In genomic region chrX:20335722-20336121, GRCm38 (mm10) we compare ENCODE assay signal across 10 mouse cellular contexts. TPM values are rescaled to one million over a fixed set of nuclear protein-coding genes. Genes with fewer than 3 reads are reported as not detected.
DNase-seq lines count a peak whose midpoint lies in the region; ATAC-seq and TF ChIP-seq lines count a peak whose summit lies in the region.
"Had no signal": no experiment of that assay in that cellular context is flagged by ENCODE, and none has a peak within 500 bp of the region (broad histone marks: within the 10 kb centered on the region; RNA-seq: fewer than 3 reads in every experiment).

No protein-coding gene starts in this region.

- peak; percentile 68 for TF ChIP-seq CTCF in lung, postnatal 0 days (IDR thresholded peaks at IDR 0.05)

- no peak for TF ChIP-seq EP300 in lung, postnatal 0 days (IDR thresholded peaks at IDR 0.05)

- H3K36me3 ChIP-seq in lung, postnatal 0 days (ENCODE audit: insufficient read depth, low read length) = no peaks in the 10 kb centered on the region
- H3K36me3 ChIP-seq: heart, embryonic 15.5 days; neural tube, embryonic 13.5 days had no signal

- H3K4me3 ChIP-seq in lung, postnatal 0 days (ENCODE audit: low read depth, low read length) = no peak overlapping the region
- H3K4me3 ChIP-seq: heart, embryonic 15.5 days; neural tube, embryonic 13.5 days had no signal

- no peak overlapping the region for H3K27ac ChIP-seq in lung, postnatal 0 days (ENCODE audit: low read length)
- H3K27ac ChIP-seq: heart, embryonic 15.5 days; neural tube, embryonic 13.5 days had no signal

- no peaks in the 10 kb centered on the region for H3K4me1 ChIP-seq in lung, postnatal 0 days (ENCODE audit: insufficient read depth, low read depth, low read length)
- H3K4me1 ChIP-seq: heart, embryonic 15.5 days; neural tube, embryonic 13.5 days had no signal

- no peaks in the 10 kb centered on the region for H3K9me3 ChIP-seq in lung, postnatal 0 days (ENCODE audit: low read length)
- H3K9me3 ChIP-seq: heart, embryonic 15.5 days; neural tube, embryonic 13.5 days had no signal

- H3K9ac ChIP-seq in lung, postnatal 0 days (replicated peaks; ENCODE audit: low read depth) = no peak overlapping the region
- H3K9ac ChIP-seq: heart, embryonic 15.5 days; neural tube, embryonic 13.5 days had no signal

- no peak for ATAC-seq in lung, postnatal 0 days

- H3K4me2 ChIP-seq in lung, postnatal 0 days (replicated peaks; ENCODE audit: low read depth, low read length) = no peak overlapping the region
- H3K4me2 ChIP-seq: heart, embryonic 15.5 days; neural tube, embryonic 13.5 days had no signal

- 9% methylated on average over 2 of the region's 2 CpGs for WGBS in lung, postnatal 0 days

- DNase-seq in gastrocnemius, adult 18-20 months (ENCODE audit: low spot score) = peak; percentile 15
- no peak for DNase-seq in gastrocnemius, adult 8-10 months (ENCODE audit: low spot score in 2 of 2)
- peak; percentile 44 for DNase-seq in urinary bladder, postnatal 14 days (ENCODE audit: low spot score)
- no peak for DNase-seq in urinary bladder, postnatal 4 days (ENCODE audit: low spot score in 2 of 2)
- DNase-seq in cerebellum, postnatal 10 days = peak; percentile 80 to 82
- DNase-seq in kidney, adult 9 months = peak; percentile 43
- peak; percentile 22 for DNase-seq in lung, postnatal 0 days (ENCODE audit: low spot score)
- peak; percentile 12 to 52 for DNase-seq in spleen, postnatal 14 days (ENCODE audit: low spot score in 2 of 2)

- H3K27me3 ChIP-seq in lung, postnatal 0 days (replicated peaks; ENCODE audit: insufficient read depth, low read length) = no peaks in the 10 kb centered on the region
- H3K27me3 ChIP-seq: heart, embryonic 15.5 days; neural tube, embryonic 13.5 days had no signal

RNA-seq across cellular contexts. Expression of gene Rp2, which starts 28.6 kb away (rescaled TPM):
- 1 to 10 TPM; 5.8 to 7.5 TPM for total RNA-seq in gastrocnemius, adult 18-20 months (2021)
- 1 to 10 TPM; 4.0 to 6.8 (median 5.3) TPM for total RNA-seq in gastrocnemius, adult 8-10 months (2022)
- 11.7 and 13.8 TPM in 2 replicates for polyA plus RNA-seq in lung, postnatal 0 days (2015; fragmentation: Nextera tagmentation; extraction: Ambion mirVana)

RNA-seq across cellular contexts. Expression of gene Slc9a7, which starts 44.1 kb away (rescaled TPM):
- 1 to 10 TPM; 9.0 to 9.1 TPM for total RNA-seq in gastrocnemius, adult 18-20 months (2021)
- total RNA-seq in gastrocnemius, adult 8-10 months (2022) = 10 to 100 TPM in 3 of 4 experiments, 1 to 10 TPM in 1; 6.9 to 10.9 (median 10.7) TPM
- polyA plus RNA-seq in lung, postnatal 0 days (2015; fragmentation: Nextera tagmentation; extraction: Ambion mirVana) = 0.54 and 0.74 TPM in 2 replicates

Comparison
In these comparisons a context has a peak if more than half of its experiments do, and no peak if none do; other contexts are left out.
1. DNase-seq: peak in gastrocnemius, adult 18-20 months (single experiment), urinary bladder, postnatal 14 days (single experiment), cerebellum, postnatal 10 days (2 of 2), kidney, adult 9 months (single experiment), lung, postnatal 0 days (single experiment) and spleen, postnatal 14 days (2 of 2); none in gastrocnemius, adult 8-10 months (0 of 2) and urinary bladder, postnatal 4 days (0 of 2).